Mouse (Mus musculus) bone marrow, adult 2 months (tissue): ENCODE data around the gene Prr29.

Experiments
- CTCF ChIP-seq: fragments of 200-500 bp; IDR thresholded peaks from 2 replicates; pipeline ENCODE4 v1.5.1; 2011; ENCODE audit warnings: low read length, control low read depth; ENCODE audit not compliant: control insufficient read depth, insufficient read depth
- POLR2A ChIP-seq: fragments of 200-500 bp; IDR thresholded peaks from 2 replicates; pipeline ENCODE4 v1.6.1; 2011; ENCODE audit warnings: low read depth, mild to moderate bottlenecking, control low read depth, low read length, borderline replicate concordance; ENCODE audit not compliant: control insufficient read depth

GRCm38 (mm10) chr11:106417860-106418259 lies 52.6 kb downstream of the Prr29 start:
- TF ChIP-seq CTCF (no peak), POLR2A (no peak)
